Mouse (Mus musculus): ENCODE data around the gene Aldh3a1.

- no peak for TF ChIP-seq GATA1 (IDR thresholded peaks at IDR 0.05; ENCODE audit: low read length)
- TF ChIP-seq TAL1 (IDR thresholded peaks at IDR 0.05; ENCODE audit: low read length) = no peak
These were observed 17.6 kb downstream of the Aldh3a1 start for GRCm38 (mm10) chr11:61224907-61225306.
